Mouse (Mus musculus) cerebellum, postnatal 4 days (tissue): Measurements from ENCODE around the gene Arf1.
A peak's percentile ranks its signal among the peaks of the same experiment; 100 is the strongest.

Experiments
- DNase-seq, 2 experiments: peaks; one replicate each; pipeline ENCODE4 v3.0.0; 2022; ENCODE audit warnings: low spot score in 2 of 2, mixed read lengths in 1 of 2

Arf1 gene

DNA sequence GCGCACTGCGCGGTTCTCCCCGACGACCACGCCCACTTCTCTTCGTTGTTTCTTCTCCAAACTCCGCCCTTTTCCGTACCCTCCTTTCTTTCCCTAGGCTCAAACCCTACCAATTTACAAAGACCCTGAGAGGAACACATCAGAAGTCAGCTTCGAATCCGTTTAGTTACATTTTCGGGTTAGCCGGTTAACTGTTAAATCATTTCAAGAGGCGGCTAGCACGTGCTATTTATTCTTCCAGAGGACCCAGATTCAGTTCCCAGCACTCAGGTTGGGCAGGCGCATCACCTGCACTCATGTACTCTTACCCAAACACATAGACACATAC, 36.0 kb downstream of the Arf1 start, which contains the start of gene Guk1:
Guk1 (minus strand) TSS at position 154 of the 328 bp plus-strand sequence.
- DNase-seq, result no peak

DNA sequence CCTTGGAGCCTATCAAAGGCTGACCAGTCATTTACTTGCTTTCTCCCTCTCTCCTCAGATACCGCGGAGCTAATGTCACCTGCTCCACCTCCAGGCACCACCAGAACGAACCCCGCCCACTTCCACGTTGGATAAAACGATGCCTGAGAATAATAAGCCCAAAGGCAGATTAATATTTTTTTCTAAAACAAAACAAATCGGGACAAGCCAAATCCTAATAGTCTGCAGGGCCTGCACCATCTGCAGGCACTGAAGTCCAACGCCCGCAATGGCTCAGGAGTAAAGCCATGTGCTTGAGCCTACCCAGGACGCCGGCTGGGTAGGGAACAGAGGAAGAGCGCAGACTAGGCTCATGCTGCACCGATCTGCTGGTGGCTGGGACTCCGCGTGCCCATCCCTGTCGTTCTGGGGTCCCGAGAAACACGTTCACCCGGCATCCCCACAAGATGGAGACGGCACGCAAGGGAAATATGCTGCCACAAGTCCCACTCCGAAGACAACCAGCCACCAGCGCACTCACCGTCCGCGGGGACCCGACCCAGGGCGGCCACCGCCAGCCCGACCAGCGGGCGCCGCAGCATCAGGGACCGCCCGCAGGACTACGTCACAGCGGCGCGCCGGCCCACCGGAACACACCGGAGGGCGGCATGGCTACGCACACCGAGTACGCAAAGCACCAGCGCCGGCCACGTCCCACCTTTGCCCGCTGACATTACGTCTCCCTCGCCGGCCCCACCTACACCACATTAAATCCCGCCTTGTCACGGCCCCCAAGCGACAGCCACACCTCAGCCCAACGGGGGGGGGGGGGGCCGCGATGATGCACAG, 36.6 kb downstream of the Arf1 start:
- DNase-seq, result peak; percentile 71 to 79

DNA sequence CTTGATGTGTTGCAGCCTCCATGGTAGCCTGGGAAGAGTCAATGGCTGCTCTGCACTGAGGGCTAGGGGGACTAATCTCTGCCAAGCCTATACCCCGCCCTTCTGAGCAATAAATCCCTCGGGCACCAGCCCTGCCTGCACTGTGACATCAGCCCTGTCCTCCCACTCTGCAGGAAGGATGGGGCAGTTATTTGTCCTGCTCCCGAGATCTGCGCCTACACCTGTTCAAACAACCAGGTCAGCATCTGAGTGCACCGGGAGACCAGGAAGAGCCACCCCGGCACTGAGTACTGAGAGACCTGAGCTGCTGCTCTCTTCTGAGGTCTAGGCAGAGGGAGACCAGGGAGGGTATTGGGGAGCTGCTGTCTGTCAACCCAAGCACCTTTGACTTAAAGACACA, 40.4 kb downstream of the Arf1 start:
- DNase-seq, result no peak

DNA sequence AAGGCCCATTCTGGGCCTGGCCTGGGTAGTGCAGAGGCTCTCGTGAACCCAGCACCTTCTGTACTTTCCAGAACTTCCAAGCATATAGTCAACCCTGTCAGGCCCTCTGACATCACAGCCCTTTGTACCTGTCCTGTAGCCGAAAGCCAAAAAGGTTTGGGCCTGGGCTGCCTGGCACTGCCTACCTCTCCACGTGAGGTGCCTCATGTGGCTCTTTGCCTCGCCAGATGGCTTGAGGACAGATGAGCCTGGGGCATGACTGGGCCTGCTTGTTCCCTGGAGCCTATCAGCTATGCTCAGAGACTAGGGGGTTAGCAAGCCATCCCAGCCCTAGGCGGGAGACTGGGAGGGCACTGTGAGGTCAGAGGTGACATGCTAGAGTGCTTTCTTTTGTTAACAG, 42.6 kb downstream of the Arf1 start:
- no peak for DNase-seq

DNA sequence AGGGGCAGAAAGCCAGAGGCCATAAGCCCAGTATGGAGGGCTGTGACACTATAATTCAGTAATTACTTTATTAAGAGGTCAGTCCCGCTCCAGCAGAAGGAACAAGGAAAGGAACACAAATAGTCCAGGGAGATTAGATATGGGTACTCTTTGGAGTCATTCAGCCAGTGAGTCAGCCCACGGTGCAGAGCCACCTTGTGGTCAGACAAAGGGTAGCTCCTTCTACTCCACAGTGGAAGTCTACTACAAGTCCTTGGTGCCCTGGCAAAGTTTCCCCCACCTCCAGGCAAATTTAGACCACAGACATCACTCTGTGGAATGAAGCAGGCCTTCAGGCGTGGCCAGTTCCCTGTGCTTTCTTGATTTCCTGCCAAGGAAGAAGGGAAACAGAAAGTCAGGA, 44.2 kb downstream of the Arf1 start:
- peak in 1 of 2 experiments; percentile 53 for DNase-seq

DNA sequence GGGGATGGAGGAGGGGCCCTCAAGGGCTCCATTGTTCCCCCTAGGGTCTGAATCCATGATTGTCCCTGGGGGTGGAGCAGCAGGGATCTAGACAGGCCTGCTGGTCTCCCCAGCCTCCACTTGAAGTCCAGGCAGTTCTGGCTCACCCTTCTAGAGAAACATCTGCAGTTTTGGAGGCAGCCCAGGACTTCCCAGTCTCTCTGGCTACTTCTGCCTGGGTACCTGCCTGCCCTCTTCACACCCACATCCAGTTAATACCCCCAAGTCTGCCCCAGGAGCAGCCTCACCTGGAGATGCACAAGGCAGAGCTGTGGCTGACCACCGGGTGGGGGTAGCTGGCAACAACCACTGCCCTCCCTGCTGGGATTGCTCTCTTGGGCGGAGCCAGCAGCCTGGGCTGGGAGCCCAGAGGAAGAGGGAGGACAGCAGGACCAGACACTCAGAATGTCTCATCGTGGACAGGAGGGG, 45.2 kb downstream of the Arf1 start, which contains the start of gene Gjc2:
Gjc2 (minus strand) TSS at position 350 of the 468 bp plus-strand sequence.
- peak in 1 of 2 experiments; percentile 33 for DNase-seq

DNA sequence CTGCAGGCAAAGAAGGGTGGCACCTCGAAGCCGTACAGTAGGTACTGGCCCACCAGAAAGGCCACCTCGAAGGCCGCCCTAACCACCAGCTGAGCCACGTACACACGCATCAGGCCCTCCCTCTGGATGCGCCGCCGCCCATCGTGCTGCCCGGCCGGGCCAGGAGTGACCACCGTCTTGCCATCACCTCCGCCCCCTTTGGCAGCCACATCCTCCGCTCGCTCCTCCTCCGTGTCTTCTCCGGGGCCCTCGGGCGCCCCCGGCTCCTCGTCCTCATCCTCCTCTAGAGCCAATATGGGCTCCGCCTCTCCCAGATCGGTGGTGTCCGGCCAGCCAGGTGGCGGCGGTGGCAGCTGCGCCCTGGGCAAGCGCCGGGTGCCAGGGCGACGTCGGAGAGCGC, 51.1 kb downstream of the Arf1 start:
- DNase-seq, result no peak

DNA sequence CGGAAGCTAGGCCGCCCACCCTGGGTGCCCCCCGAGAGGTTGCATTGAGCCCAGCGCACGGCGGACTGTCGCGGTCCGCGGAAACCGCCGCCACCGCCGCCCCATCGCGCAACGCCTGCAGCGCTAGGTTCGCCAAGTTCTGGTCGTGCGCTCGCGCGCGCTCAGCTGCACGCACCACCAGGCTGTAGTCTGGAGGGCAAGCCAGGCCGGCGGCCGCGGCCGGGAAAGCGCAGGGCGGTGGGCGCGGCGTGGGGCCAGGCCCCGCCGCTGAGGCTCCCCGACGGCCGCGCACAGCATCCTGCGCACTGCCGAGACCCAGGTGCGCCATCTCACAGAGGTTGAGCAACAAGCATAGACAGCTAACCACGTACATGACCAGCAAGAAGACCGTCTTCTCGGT, 51.6 kb downstream of the Arf1 start:
- no peak for DNase-seq

DNA sequence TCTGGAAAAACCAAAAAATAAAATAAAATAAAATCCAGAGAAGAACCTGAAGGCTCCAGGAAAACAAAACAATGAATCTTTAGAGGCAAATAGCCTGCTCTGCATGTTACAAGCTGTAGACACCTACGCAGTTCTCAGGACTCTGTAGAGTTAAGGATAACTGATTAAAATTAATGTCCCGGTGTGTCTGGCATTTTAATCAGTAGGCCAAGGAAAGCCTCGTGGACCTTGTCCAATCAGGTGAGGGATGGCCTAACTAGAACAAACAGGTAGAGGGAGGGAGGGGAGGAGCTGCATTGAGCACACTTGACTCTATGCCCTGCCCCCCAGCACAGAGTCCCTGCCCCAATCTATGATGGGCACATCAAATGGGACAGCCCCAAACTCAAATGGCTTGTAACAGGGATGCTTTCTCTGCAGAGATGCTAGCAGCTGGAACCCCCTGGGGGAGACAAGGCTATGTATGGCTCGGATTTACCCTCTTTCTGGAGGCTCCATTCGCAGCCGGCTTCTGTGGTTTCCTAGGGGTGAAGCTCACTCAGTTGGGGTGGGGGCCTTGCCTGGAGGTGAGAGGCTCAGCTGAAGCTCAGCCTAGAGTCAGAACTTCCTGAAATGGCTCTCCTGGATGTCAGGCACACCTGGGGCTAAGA, 53.8 kb downstream of the Arf1 start:
- no peak for DNase-seq

DNA sequence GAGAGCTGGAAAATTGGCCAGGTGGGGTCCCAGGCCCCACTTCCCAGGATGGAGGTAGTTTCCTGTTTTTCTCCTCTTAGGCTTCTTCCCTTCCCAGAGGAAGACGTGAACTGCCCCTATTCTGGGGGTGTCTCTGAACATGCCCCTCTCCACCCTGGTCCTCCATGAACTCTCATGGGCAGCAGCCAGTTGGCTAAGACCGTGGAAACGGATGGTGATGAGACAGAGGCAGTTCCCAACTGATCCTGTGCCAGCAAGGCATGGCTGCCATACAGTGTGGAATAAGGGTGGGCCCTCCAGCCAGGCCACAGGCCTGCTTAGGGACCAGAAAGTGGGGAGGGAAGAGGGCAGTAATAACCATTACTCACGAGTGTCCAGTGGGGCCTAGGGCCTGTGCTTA, 57.5 kb downstream of the Arf1 start:
- no peak for DNase-seq

DNA sequence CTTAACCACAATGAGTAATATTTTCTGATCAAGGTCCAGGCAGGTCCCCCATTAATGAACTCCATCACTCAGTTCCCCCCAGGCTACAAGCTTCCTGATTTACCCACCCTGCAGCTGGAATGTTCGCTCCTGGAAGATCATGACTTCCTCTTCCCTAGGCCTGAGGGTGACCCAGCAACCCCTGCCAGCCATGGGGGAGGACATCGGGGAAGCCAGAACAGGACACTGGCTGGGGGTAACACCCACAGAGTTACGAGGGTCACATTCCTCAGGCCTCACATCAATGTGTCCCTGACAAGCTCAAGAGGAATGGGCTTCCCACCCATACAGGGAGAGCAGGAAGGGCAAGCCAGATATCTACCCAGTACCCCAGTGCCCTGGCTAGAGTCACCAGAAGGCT, 58.3 kb downstream of the Arf1 start:
- DNase-seq, result no peak

DNA sequence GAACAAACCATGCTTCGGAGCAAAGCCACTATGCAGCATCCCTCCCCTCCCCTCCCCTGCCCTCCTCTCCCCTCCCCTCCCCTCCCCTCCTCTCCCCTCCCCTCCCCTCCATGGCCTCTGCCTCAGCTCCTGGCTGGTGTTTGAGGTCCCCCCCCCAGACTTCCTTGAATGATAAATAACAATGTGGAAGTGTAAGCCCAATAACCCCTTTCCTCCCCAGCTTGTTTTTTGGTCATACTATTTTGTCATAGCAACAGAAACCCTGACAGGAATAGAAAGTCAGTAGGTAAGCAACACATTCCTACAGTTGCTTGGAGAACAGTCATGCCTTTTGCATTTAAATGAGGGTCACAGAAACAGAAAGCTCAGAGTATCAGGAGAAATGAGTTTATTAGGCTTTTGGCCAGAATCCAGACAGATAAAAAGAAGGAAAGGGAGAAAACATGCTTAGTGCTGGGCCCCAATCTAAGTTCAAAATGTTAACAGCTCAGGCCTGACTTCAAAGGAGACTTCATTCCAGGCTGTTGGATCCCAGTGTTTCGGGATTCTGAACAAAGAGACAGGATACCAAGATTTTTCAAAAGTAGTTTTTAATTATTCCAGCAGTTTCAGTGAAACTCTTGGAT, 62.3 kb downstream of the Arf1 start:
- no peak for DNase-seq

DNA sequence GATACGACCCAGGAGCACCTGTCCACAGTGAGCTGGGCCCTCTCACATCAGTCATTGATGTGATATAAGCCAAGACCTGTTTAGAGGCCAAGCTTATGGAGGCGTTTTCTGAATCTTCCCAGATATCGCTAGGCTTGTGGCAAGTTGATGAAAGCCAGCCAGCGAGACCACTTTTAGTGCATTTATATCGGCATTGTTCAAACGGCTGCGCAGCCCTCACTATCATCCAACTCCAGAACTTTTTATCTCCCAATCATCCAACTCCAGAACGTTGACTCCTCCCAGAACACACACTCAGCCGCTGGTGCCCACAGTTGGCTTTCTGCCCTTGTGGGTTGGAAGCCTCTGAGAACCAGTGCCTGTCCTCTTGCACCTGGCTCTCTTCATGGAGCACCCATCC, 63.7 kb downstream of the Arf1 start:
- DNase-seq, result no peak

DNA sequence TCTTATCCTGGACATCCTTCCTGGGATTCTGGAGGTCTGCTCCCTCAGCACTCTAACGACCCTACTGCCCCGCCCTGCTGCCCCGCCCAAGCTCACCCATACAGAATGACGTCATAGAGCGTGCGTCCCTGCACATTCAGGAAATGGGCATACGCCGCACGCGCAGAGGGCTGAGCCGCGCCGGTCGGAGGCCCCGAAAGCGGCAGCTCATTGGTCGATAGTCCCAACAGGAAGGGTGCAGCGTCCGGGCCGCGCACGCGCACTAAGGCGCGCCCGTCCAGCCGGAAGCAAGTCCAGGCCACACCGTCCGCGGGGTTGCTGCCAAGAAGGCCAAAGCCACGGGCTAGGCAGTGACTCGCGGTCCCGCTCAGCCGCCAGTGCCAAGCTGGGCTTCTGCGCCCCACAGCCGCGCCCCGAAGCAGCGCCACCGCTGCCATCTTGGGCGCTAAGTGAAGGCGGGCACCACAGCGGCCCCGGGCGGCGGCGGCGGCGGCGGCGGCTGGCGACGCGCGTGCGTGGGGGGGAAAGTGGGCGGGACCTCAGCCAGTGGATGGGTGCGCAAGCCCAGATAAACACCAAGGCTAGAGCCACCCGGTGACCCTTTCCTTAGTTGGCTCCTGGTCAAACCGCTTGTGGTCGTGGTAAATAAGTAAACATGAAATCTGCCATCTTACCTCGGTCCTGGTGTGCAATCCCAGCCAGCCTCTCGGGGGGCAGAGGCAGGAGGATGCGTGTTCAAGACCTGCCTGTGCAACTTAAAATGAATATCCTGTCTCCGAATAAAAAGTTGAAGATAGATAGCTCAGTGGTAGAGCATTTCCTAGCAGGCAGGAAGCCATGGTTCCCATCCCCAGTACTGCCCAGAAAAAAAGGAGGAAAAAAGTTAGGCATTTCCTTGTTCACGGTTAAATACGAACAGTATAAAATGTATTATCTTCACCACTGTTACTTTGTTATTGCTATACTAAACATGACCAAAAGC, 64.5 kb downstream of the Arf1 start, which contains the start of gene Iba57:
Iba57 (minus strand) TSS at position 485 of the 982 bp plus-strand sequence.
- DNase-seq, result peak; percentile 87 to 97

DNA sequence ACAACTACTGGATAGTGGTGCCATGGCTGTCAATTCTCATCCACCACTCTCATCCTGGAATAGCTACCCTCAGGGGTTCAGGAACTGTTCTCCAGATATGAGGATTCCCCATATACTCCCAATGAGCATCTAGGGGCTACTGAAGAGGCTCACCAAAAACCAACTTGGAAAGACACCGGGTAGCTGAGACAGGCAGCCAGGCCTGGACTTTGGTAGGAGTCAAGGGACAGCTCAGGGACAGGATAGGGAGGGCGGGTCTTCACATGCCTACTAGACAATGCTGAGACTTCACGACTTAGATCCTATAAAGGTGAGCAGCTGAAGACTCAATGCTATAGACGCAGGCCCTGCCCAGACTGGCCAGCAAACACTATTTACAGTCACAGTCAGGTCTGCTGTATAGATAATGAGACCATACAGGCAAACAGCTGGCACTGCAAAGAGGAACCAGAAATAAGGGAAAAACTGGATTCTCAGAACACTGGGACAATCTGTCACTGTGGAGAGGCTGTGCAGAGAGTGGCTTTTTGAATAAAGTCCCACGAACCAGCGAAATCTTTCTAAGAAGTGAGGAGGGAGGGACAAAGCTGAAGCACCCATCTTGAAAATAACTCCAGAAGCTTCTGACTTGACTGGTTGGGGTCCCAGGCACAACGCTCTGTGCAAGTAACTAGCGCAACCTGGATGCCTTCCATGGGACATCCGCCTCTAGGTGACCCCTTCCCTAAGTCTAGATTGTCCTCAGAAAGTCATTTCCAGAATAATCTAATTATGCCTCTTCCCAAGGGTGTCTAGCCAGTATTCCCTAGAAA, 65.4 kb downstream of the Arf1 start:
- DNase-seq, result no peak
